Comparison of ENCODE assay signal across 13 mouse cellular contexts in the genomic region with DNA sequence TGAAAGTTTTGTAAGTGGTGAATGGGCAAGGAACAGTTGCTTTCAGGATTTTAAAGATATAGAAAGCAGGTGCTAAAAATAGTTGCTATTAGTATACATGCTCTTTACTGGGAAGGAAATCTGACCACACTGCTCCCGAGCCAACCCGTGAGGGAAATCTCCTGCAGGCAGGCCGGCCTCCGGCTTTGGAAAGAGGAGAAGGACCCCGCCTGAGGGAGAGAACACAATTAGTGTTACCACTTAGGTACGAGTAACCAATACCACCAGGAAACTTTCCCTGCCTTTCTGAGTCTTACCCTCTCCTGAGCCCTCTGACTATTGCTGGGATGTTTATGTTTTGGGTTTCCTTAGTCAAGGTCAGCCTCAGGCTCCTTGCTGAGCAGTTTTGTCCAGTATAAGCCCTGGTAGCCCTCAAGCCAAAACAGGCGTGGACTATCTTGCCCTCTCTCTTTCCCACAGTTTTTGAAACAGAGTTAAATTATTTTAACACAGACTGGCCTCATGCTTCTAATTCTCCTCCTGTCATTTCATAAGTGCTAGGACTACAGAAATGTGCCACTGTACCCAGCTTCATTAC. TPM values are rescaled to one million over a fixed set of nuclear protein-coding genes. Genes with fewer than 3 reads are reported as not detected.
A peak's percentile ranks its signal among the peaks of the same experiment; 100 is the strongest.
DNase-seq lines count a peak whose midpoint lies in the region; ATAC-seq and TF ChIP-seq lines count a peak whose summit lies in the region.
"Had no signal": no experiment of that assay in that cellular context is flagged by ENCODE, and none has a peak within 500 bp of the region (broad histone marks: within the 10 kb centered on the region; RNA-seq: fewer than 3 reads in every experiment).

No protein-coding gene starts in this region.

- peak overlapping the region; percentile 29; the same call in 1 of the 2 replicates for H3K9ac ChIP-seq in heart, embryonic 13.5 days
- no peak overlapping the region for H3K9ac ChIP-seq in heart, embryonic 12.5 days

- no peaks in the 10 kb centered on the region for H3K36me3 ChIP-seq in heart, embryonic 13.5 days
- H3K36me3 ChIP-seq in heart, embryonic 12.5 days = peaks cover 6% of the 10 kb centered on the region; the same call in 1 of the 2 replicates
- H3K36me3 ChIP-seq in macrophage (ENCODE audit: inconsistent target) = peaks cover 69% of the 10 kb centered on the region

- H3K27ac ChIP-seq in heart, embryonic 13.5 days (replicated peaks) = no peak overlapping the region
- H3K27ac ChIP-seq in heart, embryonic 12.5 days (ENCODE audit: poor library complexity, severe bottlenecking) = no peak overlapping the region
- peak overlapping the region; percentile 64 for H3K27ac ChIP-seq in left cerebral cortex, adult 2 months
- H3K27ac ChIP-seq in bone marrow macrophage, adult 2 months (ENCODE audit: insufficient read depth, low read depth, low read length) = peak overlapping the region; percentile 26
- peak overlapping the region; percentile 97 for H3K27ac ChIP-seq in macrophage

- no peak overlapping the region for H3K4me2 ChIP-seq in heart, embryonic 13.5 days
- H3K4me2 ChIP-seq in heart, embryonic 12.5 days = no peak overlapping the region

- H3K27me3 ChIP-seq in heart, embryonic 13.5 days (replicated peaks) = no peaks in the 10 kb centered on the region
- no peaks in the 10 kb centered on the region for H3K27me3 ChIP-seq in heart, embryonic 12.5 days (replicated peaks)

- intact Hi-C loops in left cerebral cortex, adult 2 months (cut with DNase I) = no loop called here
- intact Hi-C loops in gastrocnemius, postnatal 14 days (cut with DNase I; ENCODE audit: low total_unique reads) = no loop called here

- no peak for TF ChIP-seq CTCF in left cerebral cortex, adult 2 months (IDR thresholded peaks at IDR 0.05)
- no peak for TF ChIP-seq CTCF in bone marrow macrophage, adult 2 months (IDR thresholded peaks at IDR 0.05; ENCODE audit: low read depth, low read length)

- ATAC-seq in heart, embryonic 13.5 days (ENCODE audit: extremely low read depth, insufficient number of reproducible peaks, low FRiP score, low TSS enrichment) = no peak
- no peak for ATAC-seq in heart, embryonic 12.5 days (ENCODE audit: insufficient number of reproducible peaks, low FRiP score)
- ATAC-seq in frontal cortex, adult (ENCODE audit: low TSS enrichment) = no peak
- ATAC-seq: CD4-positive, CD25-positive, alpha-beta regulatory T cell, adult 4 months; forebrain, embryonic 14.5 days had no signal

- no peak for TF ChIP-seq POLR2A in bone marrow macrophage, adult 2 months (IDR thresholded peaks at IDR 0.05; ENCODE audit: borderline replicate concordance, low read depth, low read length)

- H3K9me3 ChIP-seq in heart, embryonic 13.5 days = no peaks in the 10 kb centered on the region
- H3K9me3 ChIP-seq in heart, embryonic 12.5 days (replicated peaks) = 0 out of 2 replicates have a peak, but pooled peaks cover 2% of the 10 kb centered on the region

- 44% methylated on average over 7 of the region's 7 CpGs for WGBS in heart, embryonic 13.5 days
- WGBS in heart, embryonic 12.5 days = 40% methylated on average over 7 of the region's 7 CpGs
- WGBS in macrophage (ENCODE audit: missing documents) = 94% methylated on average over 7 of the region's 7 CpGs

- no peak overlapping the region for H3K4me3 ChIP-seq in heart, embryonic 13.5 days
- H3K4me3 ChIP-seq in heart, embryonic 12.5 days = no peak overlapping the region
- H3K4me3 ChIP-seq in left cerebral cortex, adult 2 months = no peak overlapping the region
- no peak overlapping the region for H3K4me3 ChIP-seq in bone marrow macrophage, adult 2 months (ENCODE audit: insufficient read depth, low read length)
- no peak overlapping the region for H3K4me3 ChIP-seq in macrophage (ENCODE audit: inconsistent target)

- no peak for DNase-seq in left cerebral cortex, adult 2 months (ENCODE audit: extremely low spot score in 1 of 2, low spot score in 2 of 2)
- no peak for DNase-seq in left cerebral cortex, adult 9 months (ENCODE audit: low spot score in 2 of 2)
- DNase-seq in gastrocnemius, postnatal 14 days = no peak
- DNase-seq: adrenal gland, postnatal 14 days; gastrocnemius, postnatal 36 days; lung, adult 2 months had no signal

- H3K79me2 ChIP-seq in macrophage (ENCODE audit: inconsistent target) = peaks cover 92% of the 10 kb centered on the region

- peaks cover 40% of the 10 kb centered on the region for H3K4me1 ChIP-seq in heart, embryonic 13.5 days
- H3K4me1 ChIP-seq in heart, embryonic 12.5 days (replicated peaks) = peaks cover 34% of the 10 kb centered on the region
- H3K4me1 ChIP-seq in bone marrow macrophage, adult 2 months (ENCODE audit: control insufficient read depth, insufficient read depth, low read length) = peaks cover 42% of the 10 kb centered on the region

RNA-seq across cellular contexts. Expression of a gene that starts 21.5 kb away (rescaled TPM):
- 3.2 and 3.6 TPM in 2 replicates for polyA plus RNA-seq in heart, embryonic 13.5 days (2015; fragmentation: Nextera tagmentation; extraction: Ambion mirVana)
- polyA plus RNA-seq in heart, embryonic 12.5 days (2016; fragmentation: Nextera tagmentation; extraction: Ambion mirVana) = 4.1 and 4.3 TPM in 2 replicates
- 10 to 100 TPM; 56.7 to 57.0 TPM for total RNA-seq in left cerebral cortex, adult 2 months (2021)
- 202 and 231 TPM in 2 replicates for polyA plus RNA-seq in bone marrow macrophage, adult 2 months (2012; ENCODE audit: insufficient read depth, insufficient read length, missing spikeins)
- total RNA-seq in macrophage (2018; cell fraction: chromatin; rRNA removed) = 1,000 to 10,000 TPM in 1 of 26 experiments, 100 to 1,000 TPM in 23, 10 to 100 TPM in 2; 27.0 to 1,006 (median 669) TPM
- total RNA-seq in macrophage (2018; cell fraction: cytosol; rRNA removed) = 100 to 1,000 TPM; 216 to 691 (median 376) TPM
- 1,000 to 10,000 TPM in 2 of 26 experiments, 100 to 1,000 TPM in 24; 102 to 1,167 (median 672) TPM for total RNA-seq in macrophage (2018; cell fraction: nucleus; rRNA removed)
- 250 to 450 TPM (median 359 TPM) in 3 replicates for polyA plus RNA-seq in macrophage (2018)
- total RNA-seq in gastrocnemius, postnatal 14 days (2021) = 10 to 100 TPM; 25.3 to 30.8 TPM

RNA-seq across cellular contexts. Expression of a gene that starts 34.9 kb away (rescaled TPM):
- polyA plus RNA-seq in heart, embryonic 13.5 days (2015; fragmentation: Nextera tagmentation; extraction: Ambion mirVana) = 54.4 and 56.7 TPM in 2 replicates
- polyA plus RNA-seq in heart, embryonic 12.5 days (2016; fragmentation: Nextera tagmentation; extraction: Ambion mirVana) = 75.3 and 80.1 TPM in 2 replicates
- total RNA-seq in left cerebral cortex, adult 2 months (2021) = 100 to 1,000 TPM; 329 to 332 TPM
- polyA plus RNA-seq in bone marrow macrophage, adult 2 months (2012; ENCODE audit: insufficient read depth, insufficient read length, missing spikeins) = 512 TPM in 2 replicates
- total RNA-seq in macrophage (2018; cell fraction: chromatin; rRNA removed) = 100 to 1,000 TPM in 25 of 26 experiments, 10 to 100 TPM in 1; 81.1 to 352 (median 282) TPM
- 100 to 1,000 TPM; 242 to 357 (median 310) TPM for total RNA-seq in macrophage (2018; cell fraction: cytosol; rRNA removed)
- 100 to 1,000 TPM in 25 of 26 experiments, 10 to 100 TPM in 1; 98.7 to 332 (median 234) TPM for total RNA-seq in macrophage (2018; cell fraction: nucleus; rRNA removed)
- polyA plus RNA-seq in macrophage (2018) = 282 to 582 TPM (median 340 TPM) in 3 replicates
- 100 to 1,000 TPM; 176 to 185 TPM for total RNA-seq in gastrocnemius, postnatal 14 days (2021)

RNA-seq across cellular contexts. Expression of a gene that starts 39.7 kb away (rescaled TPM):
- polyA plus RNA-seq in heart, embryonic 13.5 days (2015; fragmentation: Nextera tagmentation; extraction: Ambion mirVana) = 12.9 and 13.2 TPM in 2 replicates
- 12.3 and 13.8 TPM in 2 replicates for polyA plus RNA-seq in heart, embryonic 12.5 days (2016; fragmentation: Nextera tagmentation; extraction: Ambion mirVana)
- 1 to 10 TPM; 1.3 to 1.6 TPM for total RNA-seq in left cerebral cortex, adult 2 months (2021)
- 32.8 and 33.5 TPM in 2 replicates for polyA plus RNA-seq in bone marrow macrophage, adult 2 months (2012; ENCODE audit: insufficient read depth, insufficient read length, missing spikeins)
- total RNA-seq in macrophage (2018; cell fraction: chromatin; rRNA removed) = 10 to 100 TPM; 12.1 to 48.5 (median 29.0) TPM
- 10 to 100 TPM in 24 of 26 experiments, 1 to 10 TPM in 2; 8.5 to 34.5 (median 14.6) TPM for total RNA-seq in macrophage (2018; cell fraction: cytosol; rRNA removed)
- 10 to 100 TPM; 17.7 to 87.3 (median 37.1) TPM for total RNA-seq in macrophage (2018; cell fraction: nucleus; rRNA removed)
- 8.6 to 19.0 TPM (median 16.2 TPM) in 3 replicates for polyA plus RNA-seq in macrophage (2018)
- 1 to 10 TPM; 7.1 to 7.2 TPM for total RNA-seq in gastrocnemius, postnatal 14 days (2021)

RNA-seq across cellular contexts. Expression of a gene that starts 43.1 kb away (rescaled TPM):
- polyA plus RNA-seq in heart, embryonic 13.5 days (2015; fragmentation: Nextera tagmentation; extraction: Ambion mirVana) = 3.4 TPM in 2 replicates
- polyA plus RNA-seq in heart, embryonic 12.5 days (2016; fragmentation: Nextera tagmentation; extraction: Ambion mirVana) = 1.4 and 2.3 TPM in 2 replicates
- total RNA-seq in left cerebral cortex, adult 2 months (2021) = 1 to 10 TPM in 1 of 2 experiments, under 1 TPM in 1; 0.91 to 1.4 TPM
- polyA plus RNA-seq in bone marrow macrophage, adult 2 months (2012; ENCODE audit: insufficient read depth, insufficient read length, missing spikeins) = 12.8 and 15.9 TPM in 2 replicates
- 10 to 100 TPM in 15 of 26 experiments, 1 to 10 TPM in 11; 3.7 to 22.4 (median 10.8) TPM for total RNA-seq in macrophage (2018; cell fraction: chromatin; rRNA removed)
- total RNA-seq in macrophage (2018; cell fraction: cytosol; rRNA removed) = 1 to 10 TPM; 4.2 to 7.6 (median 6.1) TPM
- total RNA-seq in macrophage (2018; cell fraction: nucleus; rRNA removed) = 10 to 100 TPM in 9 of 26 experiments, 1 to 10 TPM in 17; 3.4 to 18.3 (median 7.3) TPM
- polyA plus RNA-seq in macrophage (2018) = 6.6 to 7.4 TPM (median 7.1 TPM) in 3 replicates
- 10 to 100 TPM; 40.5 to 41.3 TPM for total RNA-seq in gastrocnemius, postnatal 14 days (2021)

Comparison
In these comparisons a context has a peak if more than half of its experiments do, and no peak if none do; other contexts are left out.
1. H3K27ac ChIP-seq: peak in left cerebral cortex, adult 2 months (single experiment), bone marrow macrophage, adult 2 months (single experiment) and macrophage (single experiment); none in heart, embryonic 13.5 days (single experiment) and heart, embryonic 12.5 days (single experiment).
2. RNA of a gene that starts 21.5 kb away (polyA plus RNA-seq): 250 to 450 TPM in macrophage and 202 to 231 TPM in bone marrow macrophage, adult 2 months; 4.1 to 4.3 TPM in heart, embryonic 12.5 days and 3.2 to 3.6 TPM in heart, embryonic 13.5 days; every median in the first group is over 10 times any median in the second.